Mouse (Mus musculus) kidney, adult 11 months (tissue): ENCODE measurements around the gene Nudt3.
"Not testable (repeated sequence)": the region's sequence is repeated elsewhere in the genome, so short reads cannot be mapped to it uniquely, and the experiment has no call there.

Experiments used
- DNase-seq: peaks from one replicate; pipeline ENCODE4 v3.0.0; 2022

Gene Nudt3

DNA sequence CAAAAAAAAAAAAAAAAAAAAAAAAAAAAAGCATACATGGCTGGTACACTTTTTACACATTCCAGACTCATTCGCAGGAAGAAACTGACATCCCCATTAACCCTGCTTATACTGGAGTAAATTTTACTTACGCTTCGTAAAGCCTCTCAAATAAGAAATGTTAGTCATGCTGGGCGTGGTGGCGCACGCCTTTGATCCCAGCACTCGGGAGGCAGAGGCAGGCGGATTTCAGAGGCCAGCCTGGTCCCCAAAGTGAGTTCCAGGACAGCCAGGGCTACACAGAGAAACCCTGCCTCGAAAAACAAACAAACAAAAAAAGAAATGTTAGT lies 12.2 kb upstream of the Nudt3 start:
- not testable (repeated sequence) for DNase-seq

DNA sequence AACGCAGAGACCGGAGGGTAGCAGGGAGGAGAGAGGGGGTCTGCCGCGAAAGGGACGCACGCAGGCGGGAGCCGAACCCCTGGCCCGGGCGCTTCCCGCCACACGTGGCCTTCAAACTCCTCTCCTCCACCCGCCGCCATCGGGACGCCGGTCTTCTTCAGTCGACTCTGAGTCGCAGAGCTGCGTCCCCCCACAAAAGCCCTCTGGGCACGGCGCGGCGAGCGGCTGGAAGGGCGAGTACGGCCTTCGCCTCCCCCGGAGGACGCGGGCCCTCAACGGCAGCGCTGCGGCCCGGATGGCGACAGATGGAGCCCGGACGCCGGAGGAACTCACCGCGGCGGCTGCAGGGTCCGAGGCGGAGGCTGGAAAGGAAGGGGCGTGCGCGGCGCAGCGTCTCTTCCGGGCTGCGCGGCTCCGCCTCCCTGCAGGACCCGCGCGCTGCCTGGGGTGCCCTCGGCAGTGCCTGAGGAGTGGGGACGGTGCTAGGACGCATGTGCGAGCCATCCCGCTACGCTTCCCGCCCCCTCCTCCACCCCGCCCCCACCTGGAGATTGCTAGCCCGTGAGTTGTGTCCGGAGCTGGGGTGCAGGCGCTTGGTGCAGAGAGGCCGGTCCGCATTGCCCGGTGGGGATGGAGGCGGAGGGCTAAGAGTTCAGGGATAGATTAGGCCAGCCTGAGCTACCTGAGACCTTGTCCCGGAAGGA lies 11.7 kb upstream of the Nudt3 start, which contains the start of gene RPS10-NUDT3:
Gene RPS10-NUDT3, minus strand, starts transcription at position 352 of the 704 bp plus-strand sequence.
- peak; percentile 86 for DNase-seq

DNA sequence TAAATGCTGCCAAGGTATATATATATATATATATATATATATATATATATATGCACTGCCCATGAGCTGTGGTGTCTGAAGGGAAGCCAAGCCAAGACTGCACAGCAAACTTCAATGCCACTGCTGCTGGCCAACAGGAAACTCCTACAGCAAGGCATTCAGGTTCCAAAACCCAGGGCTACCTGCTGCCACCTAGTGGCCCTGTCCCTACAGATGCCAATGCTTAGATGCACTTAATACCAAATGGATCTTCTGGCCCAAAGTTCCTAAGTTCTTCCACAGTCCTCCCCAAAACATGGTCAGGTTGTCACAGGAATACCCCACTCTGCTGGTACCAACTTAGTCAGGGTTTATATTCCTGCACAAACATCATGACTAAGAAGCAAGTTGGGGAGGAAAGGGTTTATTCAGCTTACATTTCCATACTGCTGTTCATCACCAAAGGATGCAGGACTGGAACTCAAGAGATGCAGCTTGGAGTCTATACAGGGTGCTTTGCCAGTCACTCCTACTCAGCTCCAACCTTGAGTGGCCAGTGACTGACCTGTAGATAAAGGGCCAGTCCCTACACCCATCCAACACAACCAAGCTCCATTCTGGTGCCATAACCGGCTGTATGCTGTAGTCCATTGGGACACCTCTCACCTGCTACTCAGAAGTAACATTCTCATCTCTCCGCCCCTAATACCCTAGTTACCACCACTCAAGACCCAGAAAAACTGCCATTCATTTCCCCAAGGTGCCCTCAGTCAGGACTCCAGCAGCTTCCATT lies 6.1 kb upstream of the Nudt3 start:
- peak; percentile 75 for DNase-seq

DNA sequence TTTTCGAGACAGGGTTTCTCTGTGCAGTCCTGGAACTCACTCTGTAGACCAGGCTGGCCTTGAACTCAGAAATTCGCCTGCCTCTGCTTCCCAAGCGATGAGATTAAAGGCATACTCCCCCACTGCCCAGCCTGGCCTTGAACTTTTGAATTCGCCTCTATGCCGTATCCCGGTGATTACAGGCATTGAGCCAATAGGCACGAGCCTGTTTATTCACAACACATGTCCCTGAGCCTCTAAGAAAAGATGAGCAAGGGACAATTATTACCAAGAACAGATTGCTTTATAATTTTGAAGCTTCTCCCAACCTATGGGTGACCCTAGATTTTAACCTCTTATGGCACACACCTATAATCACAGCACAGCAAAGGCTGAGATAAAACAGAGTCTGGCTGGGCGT lies 5.1 kb upstream of the Nudt3 start:
- DNase-seq = no peak

DNA sequence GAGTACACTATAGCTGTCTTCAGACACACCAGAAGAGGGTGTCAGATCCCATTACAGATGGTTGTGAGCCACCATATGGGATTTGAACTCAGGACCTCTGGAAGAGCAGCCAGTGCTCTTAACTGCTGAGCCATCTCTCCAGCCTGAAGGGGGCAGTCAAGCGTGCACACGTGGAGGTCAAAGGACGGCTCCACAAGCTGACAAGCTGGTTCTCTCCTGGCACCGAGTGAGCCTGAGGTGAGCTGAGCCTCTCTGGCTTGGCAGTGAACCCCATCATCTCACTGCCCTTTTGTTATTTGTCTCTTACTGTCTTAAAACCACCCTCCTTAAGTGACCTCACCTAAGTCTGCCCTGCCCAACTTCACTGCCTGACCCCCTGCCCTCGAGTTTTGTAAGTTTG lies 4.2 kb upstream of the Nudt3 start:
- peak; percentile 79 for DNase-seq

DNA sequence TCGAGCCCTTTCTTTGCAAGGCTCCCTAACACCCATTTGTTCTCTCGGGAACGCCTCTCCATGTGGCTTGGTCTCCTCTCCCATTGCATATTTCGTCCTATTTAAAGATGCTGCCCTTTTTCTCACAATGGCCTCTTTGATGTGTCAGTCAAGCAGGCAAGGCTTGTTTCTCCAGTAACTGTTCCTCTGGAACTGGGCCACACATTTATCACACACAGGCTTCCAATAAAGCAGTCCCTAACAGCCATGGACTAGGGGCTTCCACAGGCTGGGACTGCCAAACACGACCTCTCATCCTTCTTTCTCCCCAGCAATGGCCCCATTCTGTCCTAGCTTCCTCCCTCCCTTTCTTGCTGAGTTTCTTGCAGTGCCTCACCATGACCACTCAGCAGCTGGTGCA lies 3.4 kb upstream of the Nudt3 start:
- no peak for DNase-seq

DNA sequence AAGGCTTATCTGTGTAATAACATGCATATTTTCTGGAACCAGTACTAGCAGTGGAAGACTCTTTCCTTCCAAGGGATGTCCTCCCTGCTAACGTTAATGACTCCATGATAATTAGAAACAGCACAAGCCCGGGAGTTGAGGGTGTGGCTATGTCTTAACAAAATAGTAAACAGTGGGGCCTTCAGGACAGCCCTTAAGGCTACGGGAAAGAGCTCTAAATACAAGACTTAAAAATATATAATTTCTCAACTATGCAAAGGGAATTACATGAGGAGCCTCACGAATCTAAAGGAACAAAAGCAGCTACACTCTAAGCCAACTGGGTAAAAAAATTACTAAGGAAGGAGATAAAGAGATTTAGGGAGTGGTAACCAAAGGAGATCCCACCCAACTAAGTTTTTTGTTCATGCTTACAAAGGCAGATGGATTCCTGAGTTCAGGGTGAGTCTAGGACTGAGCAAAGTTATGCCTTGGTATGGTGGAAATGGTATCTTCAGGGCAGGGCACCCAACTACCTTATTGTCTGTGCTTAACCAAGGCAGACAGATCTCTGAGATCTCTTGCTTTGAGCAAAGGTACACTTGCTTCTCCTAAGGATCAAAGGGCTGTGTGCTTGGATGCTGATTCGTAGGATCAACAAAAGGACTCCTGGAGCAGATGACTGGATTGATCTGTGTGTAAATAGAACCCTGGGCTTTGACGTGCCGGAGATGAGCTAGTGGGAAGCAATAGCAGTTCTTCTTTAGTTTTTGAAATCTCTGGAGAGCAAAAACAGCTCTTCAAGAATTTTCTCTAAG lies 2.4 kb upstream of the Nudt3 start:
- no peak for DNase-seq

DNA sequence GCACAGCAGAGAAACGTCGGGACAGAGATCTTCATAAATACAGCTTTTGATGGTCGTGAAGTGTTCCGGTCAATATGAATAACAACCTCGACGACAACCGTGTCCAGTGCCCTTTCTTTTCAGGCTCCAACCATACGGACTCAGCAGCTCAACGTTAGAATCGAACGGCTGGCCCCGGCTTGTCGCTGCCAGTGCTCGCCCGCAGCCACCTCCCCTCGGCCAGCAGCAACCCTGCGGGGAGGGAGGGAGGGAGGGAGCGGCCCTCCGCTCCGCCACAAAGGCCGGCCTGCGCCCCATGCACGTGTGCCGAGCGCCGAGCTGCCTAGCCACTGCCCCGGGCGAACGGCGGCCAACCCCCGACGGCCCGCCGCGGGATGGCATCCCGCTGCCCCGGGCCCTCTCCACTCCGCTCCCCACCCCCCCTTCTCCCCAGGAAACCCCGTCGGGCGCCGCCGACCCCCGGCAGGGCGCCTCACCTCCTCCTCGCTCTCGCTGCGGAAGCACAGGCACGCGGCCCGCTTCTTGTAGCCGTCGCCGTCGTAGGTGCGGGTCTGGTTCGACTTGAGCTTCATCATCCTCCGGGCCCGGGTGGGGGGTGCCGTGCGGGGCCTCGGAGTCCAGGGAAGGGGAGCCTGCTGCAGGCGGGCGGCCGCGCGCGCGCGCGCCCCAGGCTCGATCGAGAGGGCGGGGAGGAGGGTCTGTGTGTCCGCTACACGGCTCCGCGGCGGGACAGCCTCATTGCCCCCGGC lies 510 bp downstream of the Nudt3 start:
- DNase-seq = no peak

DNA sequence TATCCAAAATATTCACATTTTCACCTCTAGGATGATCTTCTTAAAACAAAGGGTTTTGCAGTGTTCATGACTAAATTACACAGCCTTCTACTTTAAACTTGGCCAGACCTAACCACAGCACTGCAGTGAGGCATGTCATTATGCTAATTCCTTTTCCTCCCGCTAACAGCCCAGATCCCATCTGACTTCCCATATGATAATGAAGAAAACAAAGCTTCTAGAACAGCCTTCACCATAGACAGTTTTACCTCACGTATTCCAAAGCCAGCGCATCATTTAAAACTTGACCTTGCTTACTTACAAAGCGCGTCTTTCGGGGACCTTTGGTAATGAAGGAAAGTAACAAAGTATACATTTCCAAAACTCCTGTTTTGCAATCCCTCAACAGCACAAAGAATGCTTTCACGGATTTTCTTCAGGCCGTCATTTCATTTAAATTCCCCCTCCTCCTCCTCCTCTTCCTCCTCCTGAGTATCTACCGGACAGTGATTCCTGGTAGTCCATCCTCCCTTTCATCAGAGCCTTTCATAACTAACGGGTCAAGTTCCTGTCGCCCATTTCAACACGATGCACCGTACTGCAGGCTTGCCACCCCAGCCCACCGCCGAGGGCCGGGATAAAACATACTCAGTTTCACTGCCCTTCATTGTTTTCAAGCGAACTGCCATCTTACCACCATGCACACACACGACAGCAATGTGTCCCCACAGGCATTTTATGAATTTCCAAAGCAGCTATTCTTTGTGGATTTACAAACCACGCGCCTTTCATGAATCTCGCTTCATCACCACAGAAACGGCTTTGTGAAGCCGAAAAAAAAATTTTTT lies 1.4 kb downstream of the Nudt3 start:
- DNase-seq = no peak

DNA sequence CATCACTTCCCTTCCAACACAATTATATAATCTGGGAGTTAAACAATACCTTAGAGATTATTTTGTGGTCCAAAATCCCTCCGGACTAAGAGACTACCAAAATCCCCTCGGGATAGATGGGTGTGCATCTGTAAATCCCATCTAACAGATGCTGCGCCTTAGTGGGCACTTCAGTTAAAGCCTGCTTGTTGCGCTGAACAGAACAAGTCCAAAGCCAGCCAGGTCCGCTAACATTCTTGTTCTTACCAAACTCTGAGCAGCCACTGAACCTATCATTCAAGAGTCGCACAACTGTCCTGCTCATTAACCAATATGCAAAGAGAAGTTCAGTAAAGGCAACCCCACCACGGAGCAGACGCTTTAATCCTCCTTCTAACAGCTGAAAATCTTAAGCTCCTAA lies 2.1 kb downstream of the Nudt3 start:
- no peak for DNase-seq

DNA sequence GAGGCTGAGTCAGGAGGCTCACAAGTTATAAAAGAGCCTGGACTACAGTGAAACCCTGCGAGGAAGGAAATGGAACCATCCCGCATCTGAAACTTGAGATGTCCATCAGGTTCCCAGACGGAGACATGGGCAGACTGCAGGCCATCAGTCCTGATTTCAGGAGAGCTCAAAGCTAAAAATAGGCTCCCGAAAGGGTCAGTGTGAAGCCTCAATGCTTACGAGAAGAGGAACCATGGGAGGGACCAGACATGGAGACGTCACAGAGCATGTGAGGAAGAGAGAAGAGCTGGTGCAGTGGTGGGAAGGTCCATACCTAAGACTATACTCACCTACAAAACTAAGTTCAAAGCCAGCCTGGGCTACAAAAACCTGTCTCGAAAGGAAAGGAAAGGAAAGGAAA lies 7.9 kb downstream of the Nudt3 start:
- DNase-seq = no peak

DNA sequence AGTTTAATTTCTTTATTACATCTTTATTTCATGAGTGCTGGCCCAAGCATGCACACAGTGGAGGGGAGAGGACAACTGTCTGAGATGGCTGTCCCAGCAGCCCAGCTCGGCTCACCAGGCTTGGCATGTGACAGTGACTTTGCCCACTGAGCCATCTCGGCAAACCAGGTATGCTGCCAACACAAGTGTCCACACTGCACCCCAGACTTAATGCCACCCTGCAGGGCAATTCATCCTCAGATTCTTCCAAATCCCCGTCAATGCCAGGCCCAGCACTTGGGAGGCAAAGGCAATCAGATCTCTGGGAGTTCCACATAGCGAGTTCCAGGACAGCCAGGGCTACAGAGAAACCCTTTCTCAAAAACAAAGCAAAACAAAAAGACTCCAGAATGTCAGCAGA lies 10.3 kb downstream of the Nudt3 start:
- no peak for DNase-seq

DNA sequence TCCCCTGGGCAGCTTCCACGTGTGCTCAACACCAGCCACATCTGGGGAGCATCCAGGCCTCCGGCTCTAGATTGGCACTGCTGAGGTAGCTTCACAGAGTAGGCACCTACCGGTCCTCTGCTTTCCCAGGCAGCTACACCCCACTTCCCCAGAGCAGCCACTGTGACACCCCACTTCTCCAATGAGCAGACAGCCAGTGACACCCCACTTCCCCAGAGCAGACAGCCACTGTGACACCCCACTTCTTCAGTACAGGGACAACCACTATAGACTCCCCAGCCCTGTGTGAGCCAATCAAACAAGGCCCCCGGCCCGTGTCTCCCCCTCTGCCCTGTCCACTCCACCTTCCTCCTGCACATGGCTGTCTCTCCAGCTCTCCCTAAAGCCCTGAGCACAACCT lies 11.3 kb downstream of the Nudt3 start:
- no peak for DNase-seq

DNA sequence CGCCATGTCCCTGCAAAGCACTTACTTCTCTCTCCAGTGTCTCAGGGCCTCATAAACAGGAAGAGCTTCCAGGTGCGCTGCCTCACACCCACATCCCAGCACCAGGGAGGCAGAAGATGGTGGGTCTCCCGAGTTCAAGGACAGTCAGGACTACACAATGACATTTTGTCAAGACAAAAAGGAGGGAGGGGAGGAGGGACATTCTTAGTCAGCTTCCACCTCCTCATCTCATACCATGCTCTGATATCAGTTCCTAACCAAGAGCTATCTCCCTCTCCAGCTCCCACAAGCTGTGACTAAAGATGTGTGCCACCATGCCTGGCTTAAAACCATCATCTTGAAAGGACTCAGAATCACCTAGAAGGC lies 11.8 kb downstream of the Nudt3 start:
- no peak for DNase-seq

DNA sequence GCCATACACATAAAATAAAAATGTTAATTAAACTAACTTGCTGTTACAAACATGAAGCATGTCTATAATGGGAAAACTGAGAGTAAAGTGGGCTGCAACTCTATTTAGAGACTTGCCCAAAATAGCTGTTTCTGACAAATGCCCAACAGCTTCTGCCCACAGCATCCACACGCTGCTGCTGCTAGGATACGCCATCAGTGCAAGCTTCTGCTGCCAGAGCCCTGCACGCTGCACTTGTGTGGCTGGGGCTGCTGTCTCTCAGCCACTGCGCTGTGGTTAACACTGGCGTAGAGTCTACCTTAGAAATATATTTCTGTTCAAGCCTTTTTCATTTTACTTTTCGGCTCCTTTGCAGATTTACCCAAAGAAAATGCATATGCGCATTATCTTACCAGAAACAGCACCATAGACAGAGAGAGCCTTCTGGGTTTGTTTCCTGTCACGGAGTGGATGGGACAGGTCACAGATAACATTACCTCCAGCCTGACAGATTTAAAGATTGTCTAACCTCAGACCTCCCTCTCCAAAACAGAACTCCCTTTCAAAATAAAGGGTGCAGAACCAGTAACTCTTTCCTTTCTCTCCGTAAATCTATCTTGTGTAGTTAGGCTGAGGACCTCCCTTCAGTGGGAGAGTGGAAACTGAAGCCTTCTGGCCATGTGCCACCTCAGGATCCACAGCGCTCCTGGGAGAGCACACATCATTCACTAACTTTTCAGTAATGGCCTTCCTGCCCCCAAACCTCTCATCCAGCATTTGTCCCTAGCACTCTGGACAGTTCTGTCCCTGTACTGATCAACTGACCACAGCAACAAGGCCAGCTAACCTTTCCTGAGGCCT lies 12.4 kb downstream of the Nudt3 start:
- DNase-seq = no peak

DNA sequence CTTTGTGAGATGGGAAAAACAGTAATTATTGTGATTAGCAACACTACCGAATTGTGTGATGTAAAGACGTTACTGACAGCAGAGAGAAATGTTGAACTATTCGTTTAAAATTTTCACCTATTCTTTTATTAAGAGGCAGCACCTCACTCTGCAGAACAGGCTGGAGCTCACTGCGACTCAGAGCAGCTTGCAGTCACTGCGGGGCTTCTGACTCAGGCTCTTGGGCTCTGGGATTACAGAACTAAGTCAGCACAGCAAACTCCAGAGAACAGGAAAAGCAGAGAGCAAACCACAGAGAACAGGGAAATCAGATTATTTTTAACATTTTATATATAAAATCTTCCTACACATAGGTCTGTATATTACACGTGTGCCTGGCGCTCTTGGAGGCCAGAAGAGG lies 13.7 kb downstream of the Nudt3 start:
- no peak for DNase-seq

DNA sequence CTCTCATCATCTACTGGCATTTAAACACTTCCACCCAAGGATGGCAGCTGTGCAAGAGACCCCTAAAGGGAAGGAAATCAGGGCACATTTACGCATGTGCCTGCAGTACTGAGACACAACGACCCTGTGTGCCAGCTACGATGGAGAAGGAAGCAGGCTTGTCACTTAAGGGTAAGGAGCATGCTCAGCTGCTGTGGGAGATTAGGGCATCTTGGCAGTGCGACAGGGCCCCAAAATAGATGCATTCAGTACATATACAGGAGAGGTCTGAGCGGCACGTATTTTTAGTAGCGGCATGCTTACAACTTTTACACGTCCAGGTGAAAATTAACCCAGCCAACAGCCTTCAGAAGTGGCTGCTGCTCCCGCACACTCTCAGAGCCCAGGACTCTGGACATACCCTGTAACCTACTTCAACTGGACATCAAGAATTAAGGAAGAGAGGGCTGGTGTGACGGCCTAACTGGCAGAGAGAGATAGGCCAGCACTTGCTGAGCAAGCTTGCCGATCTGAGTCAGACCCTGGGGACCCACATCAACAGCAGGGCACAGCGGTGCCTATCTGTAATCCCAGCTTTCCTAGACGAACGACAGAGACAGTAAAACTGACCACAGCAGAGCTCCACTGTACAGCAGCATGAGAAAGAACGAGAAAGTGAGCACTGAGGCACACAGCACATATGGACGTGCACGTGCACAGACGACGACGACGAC lies 19.6 kb downstream of the Nudt3 start:
- no peak for DNase-seq

DNA sequence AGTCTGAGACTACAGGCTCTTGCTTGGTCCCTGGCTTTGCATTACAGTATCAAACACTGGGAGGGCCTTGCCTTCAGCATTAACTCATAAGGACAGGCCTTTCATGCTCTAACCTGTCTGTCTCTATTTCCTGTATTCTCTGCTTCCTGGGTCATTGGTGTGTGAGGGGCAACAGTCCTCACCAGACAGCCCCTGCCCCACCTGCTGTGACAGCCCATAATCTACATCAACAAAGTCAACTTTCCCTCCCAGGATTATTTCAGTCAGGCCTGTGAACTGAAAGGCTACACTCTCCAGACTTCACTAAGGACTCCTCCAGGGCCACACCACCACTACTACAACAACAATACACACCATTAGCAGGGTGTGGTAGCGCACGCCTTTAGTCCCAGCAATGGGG lies 20.3 kb downstream of the Nudt3 start:
- DNase-seq = no peak

DNA sequence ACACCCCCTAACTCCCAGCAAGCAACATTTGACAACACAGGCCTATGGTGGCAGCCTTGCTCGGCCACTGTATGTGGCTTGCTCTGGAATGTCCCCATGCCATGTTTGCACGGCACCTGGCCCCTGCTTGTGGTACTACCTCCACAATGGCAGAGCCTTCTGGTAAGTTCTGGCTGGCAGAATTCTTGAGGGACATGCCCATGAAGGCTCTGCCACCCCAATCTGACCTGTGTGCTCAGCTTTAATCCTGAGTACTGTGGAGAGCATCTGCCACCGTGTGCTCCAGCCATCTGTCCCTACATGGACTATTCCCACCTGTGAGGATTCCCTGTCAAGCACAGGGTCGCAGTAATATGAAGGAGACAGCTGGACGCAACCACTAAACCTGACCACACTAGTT lies 22.4 kb downstream of the Nudt3 start:
- no peak for DNase-seq

DNA sequence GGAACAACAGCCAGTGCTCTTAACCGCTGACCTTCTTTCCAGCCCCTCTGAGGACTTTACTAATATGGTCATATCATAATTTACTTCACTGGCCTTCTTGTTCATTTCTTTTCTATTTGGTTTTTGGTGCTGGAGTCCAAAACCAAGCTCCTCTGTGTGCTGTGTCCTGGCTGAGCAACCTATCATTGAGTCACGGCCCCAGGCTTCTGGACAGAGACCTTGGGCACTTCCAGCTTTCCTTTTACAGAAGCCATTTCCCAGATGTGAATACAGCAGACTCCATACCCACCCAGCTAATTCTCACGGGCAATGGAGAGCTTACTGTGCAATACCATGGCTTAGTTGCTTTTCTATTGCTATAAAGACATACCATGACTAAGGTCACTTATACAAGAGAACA lies 23.0 kb downstream of the Nudt3 start:
- no peak for DNase-seq
